Mouse (Mus musculus): ENCODE data around the gene Zfp609. TPM values are rescaled to one million over a fixed set of nuclear protein-coding genes. Genes with fewer than 3 reads are reported as not detected.

The Zfp609 gene
- total RNA-seq (2021) (10 to 100 TPM; 23.7 to 25.5 TPM), polyA plus RNA-seq (2012; rRNA removed) (8.7 and 8.9 TPM in 2 replicates)
- long read RNA-seq, result 0 reads

DNA sequence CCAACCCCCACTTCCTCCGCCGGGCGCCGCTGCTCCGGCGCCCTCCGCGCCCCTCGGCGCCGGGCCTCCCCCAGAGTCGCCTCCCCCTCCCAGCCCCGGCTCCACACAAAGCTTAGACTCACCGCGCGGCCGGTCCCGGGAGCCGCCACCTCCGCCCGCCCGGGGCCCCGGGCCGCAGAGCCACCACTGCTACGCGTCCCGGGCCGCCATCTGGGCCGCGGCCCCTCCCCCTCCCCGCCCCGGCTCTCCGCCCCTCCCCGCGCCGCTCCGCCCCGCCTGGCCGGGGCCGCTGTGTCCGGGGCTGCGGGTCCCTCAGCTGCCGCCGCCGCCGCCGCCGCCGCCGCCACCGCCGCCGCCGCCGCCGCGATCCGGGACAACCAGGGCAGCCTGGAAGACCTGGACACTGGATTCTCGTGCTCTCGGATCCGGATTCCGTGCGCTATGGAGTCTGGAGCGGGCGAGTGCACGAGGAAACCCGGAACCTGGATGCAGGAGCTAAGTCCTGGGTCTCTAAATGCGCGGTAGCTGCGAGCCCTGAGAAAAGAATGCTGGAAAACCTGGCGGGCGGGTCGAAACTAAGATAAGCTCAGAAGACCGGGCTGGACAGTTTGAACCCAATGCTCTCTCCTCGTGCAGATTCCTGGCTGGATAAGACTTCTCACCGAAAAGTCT lies at the start of gene Zfp609:
TSS of gene Zfp609 (minus strand) at position 221 of the 672 bp plus-strand sequence.
- peaks cover 17% of the 10 kb centered on the region for H3K4me1 ChIP-seq (ENCODE audit: control insufficient read depth, insufficient read depth, low read length)
- H3K79me2 ChIP-seq (replicated peaks; ENCODE audit: control insufficient read depth, insufficient read depth, low read length), result 0 out of 2 replicates have a peak, but pooled peaks cover 1% of the 10 kb centered on the region
- intact Hi-C loops (cut with DNase I), result loop anchor here (2.0 kb wide), 3 partner anchors 133 to 221 kb away; no protein-coding TSS in a partner anchor
- H3K27me3 ChIP-seq (ENCODE audit: control insufficient read depth, insufficient read depth, low read length), result no peaks in the 10 kb centered on the region
- peak within 1 kb of the TSS; percentile 88 for H3K27ac ChIP-seq
- peaks cover 20% of the 10 kb centered on the region for H3K36me3 ChIP-seq (ENCODE audit: control insufficient read depth, insufficient read depth, low read length)
- H3K9ac ChIP-seq (ENCODE audit: low read depth, low read length), result peak within 1 kb of the TSS; percentile 81
- under 1% methylated on average over 60 of the region's 76 CpGs for WGBS
- peak; percentile 94 to 99 for DNase-seq
- TF ChIP-seq POLR2A (IDR thresholded peaks at IDR 0.05; ENCODE audit: insufficient read depth, low read depth, low read length) (0 out of 2 replicates have a peak, but pooled peaks have one; percentile 23), CTCF (IDR thresholded peaks at IDR 0.05) (no peak), EP300 (IDR thresholded peaks at IDR 0.05; ENCODE audit: insufficient read depth, low read depth, low read length) (peak; percentile 78)
- H3K4me3 ChIP-seq, result peak within 1 kb of the TSS; percentile 66

DNA sequence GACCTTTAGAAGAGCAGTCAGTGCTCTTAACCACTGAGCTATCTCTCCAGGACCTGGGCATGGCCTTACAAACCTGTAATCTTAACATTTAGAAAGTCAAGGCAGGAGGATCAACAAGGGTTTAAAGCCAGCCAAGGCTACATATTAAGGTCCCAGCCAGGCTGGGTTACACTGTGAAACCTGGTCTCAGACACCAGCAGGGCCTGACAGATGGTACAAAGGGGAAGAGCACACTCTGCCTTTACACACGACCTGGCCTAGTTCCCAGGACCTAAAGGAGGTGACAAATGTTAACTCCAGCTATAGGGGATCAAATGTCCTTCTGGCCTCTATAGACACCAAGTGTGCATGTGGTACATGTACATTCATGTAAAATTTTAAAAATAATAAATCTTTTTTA lies 32.3 kb upstream of the Zfp609 start:
- Histone ChIP-seq H3K9ac (ENCODE audit: low read depth, low read length) (no peak overlapping the region), H3K27me3 (ENCODE audit: control insufficient read depth, insufficient read depth, low read length) (no peaks in the 10 kb centered on the region), H3K36me3 (ENCODE audit: control insufficient read depth, insufficient read depth, low read length) (no peaks in the 10 kb centered on the region), H3K4me3 (no peak overlapping the region), H3K4me1 (ENCODE audit: control insufficient read depth, insufficient read depth, low read length) (no peaks in the 10 kb centered on the region), H3K27ac (no peak overlapping the region), H3K79me2 (replicated peaks; ENCODE audit: control insufficient read depth, insufficient read depth, low read length) (no peaks in the 10 kb centered on the region)
- DNase-seq, result no peak
- WGBS, result 58% methylated on average over 1 of the region's 1 CpGs
- intact Hi-C loops (cut with DNase I), result no loop called here
- TF ChIP-seq CTCF (IDR thresholded peaks at IDR 0.05) (no peak), POLR2A (IDR thresholded peaks at IDR 0.05; ENCODE audit: insufficient read depth, low read depth, low read length) (no peak), EP300 (IDR thresholded peaks at IDR 0.05; ENCODE audit: insufficient read depth, low read depth, low read length) (no peak)

DNA sequence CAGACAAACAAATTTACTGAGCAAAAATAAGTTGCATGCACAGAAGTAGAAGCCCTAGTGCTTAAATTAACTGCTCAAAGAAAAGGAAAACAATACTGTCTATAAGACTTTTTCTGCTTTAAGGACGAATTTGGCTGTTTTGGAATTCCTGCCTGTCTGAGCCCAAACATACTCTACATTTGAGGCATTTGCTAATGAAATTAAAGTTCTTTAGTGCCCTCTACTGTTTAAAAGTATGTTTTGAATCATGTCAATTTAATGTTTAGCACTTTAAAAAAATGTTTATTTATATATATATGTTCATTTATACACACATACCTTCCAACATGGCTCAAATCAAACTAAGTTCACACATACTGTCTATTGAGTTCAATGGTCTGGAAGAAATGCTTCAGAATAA lies 22.8 kb upstream of the Zfp609 start:
- no peaks in the 10 kb centered on the region for H3K79me2 ChIP-seq (replicated peaks; ENCODE audit: control insufficient read depth, insufficient read depth, low read length)
- H3K9ac ChIP-seq (ENCODE audit: low read depth, low read length), result no peak overlapping the region
- no peak overlapping the region for H3K4me3 ChIP-seq
- H3K4me1 ChIP-seq (ENCODE audit: control insufficient read depth, insufficient read depth, low read length), result peaks cover 2% of the 10 kb centered on the region; the same call in 1 of the 2 replicates
- intact Hi-C loops (cut with DNase I), result loop anchor here (1.0 kb wide), 1 partner anchor 244 kb away; no protein-coding TSS in a partner anchor
- 36% methylated on average over 1 of the region's 1 CpGs for WGBS
- peaks cover 2% of the 10 kb centered on the region for H3K36me3 ChIP-seq (ENCODE audit: control insufficient read depth, insufficient read depth, low read length)
- H3K27ac ChIP-seq, result no peak overlapping the region
- H3K27me3 ChIP-seq (ENCODE audit: control insufficient read depth, insufficient read depth, low read length), result no peaks in the 10 kb centered on the region
- no peak for DNase-seq
- no peak for TF ChIP-seq POLR2A (IDR thresholded peaks at IDR 0.05; ENCODE audit: insufficient read depth, low read depth, low read length)
- peak; percentile 68 for TF ChIP-seq CTCF (IDR thresholded peaks at IDR 0.05)

DNA sequence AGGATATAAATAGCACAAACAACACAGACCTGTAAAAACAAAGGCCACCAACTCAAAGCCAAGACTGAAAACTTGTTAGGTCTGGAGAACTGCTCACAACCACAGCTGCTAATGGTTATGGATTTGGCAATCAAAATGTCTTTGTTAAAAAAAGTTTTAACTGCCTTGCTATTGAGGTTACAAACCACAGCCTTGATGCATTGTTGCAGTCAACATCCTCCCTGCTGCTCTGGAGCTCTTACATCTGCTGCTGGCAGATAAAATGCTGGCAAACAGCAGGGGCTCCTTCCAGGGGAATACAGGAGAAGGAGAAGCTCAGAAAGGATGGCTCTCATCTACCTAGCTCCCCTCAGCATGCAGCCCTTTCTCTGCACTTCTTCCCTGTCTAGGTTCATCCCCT lies 20.8 kb upstream of the Zfp609 start:
- Histone ChIP-seq H3K4me1 (ENCODE audit: control insufficient read depth, insufficient read depth, low read length) (peaks cover 7% of the 10 kb centered on the region), H3K79me2 (replicated peaks; ENCODE audit: control insufficient read depth, insufficient read depth, low read length) (no peaks in the 10 kb centered on the region), H3K4me3 (no peak overlapping the region), H3K36me3 (ENCODE audit: control insufficient read depth, insufficient read depth, low read length) (peaks cover 2% of the 10 kb centered on the region), H3K27me3 (ENCODE audit: control insufficient read depth, insufficient read depth, low read length) (no peaks in the 10 kb centered on the region), H3K27ac (no peak overlapping the region), H3K9ac (ENCODE audit: low read depth, low read length) (no peak overlapping the region)
- intact Hi-C loops (cut with DNase I), result loop anchor here (5.0 kb wide), 1 partner anchor 151 kb away; no protein-coding TSS in a partner anchor
- peak in 1 of 2 experiments; percentile 15 for DNase-seq
- TF ChIP-seq POLR2A (IDR thresholded peaks at IDR 0.05; ENCODE audit: insufficient read depth, low read depth, low read length) (no peak), CTCF (IDR thresholded peaks at IDR 0.05) (no peak), EP300 (IDR thresholded peaks at IDR 0.05; ENCODE audit: insufficient read depth, low read depth, low read length) (no peak)

DNA sequence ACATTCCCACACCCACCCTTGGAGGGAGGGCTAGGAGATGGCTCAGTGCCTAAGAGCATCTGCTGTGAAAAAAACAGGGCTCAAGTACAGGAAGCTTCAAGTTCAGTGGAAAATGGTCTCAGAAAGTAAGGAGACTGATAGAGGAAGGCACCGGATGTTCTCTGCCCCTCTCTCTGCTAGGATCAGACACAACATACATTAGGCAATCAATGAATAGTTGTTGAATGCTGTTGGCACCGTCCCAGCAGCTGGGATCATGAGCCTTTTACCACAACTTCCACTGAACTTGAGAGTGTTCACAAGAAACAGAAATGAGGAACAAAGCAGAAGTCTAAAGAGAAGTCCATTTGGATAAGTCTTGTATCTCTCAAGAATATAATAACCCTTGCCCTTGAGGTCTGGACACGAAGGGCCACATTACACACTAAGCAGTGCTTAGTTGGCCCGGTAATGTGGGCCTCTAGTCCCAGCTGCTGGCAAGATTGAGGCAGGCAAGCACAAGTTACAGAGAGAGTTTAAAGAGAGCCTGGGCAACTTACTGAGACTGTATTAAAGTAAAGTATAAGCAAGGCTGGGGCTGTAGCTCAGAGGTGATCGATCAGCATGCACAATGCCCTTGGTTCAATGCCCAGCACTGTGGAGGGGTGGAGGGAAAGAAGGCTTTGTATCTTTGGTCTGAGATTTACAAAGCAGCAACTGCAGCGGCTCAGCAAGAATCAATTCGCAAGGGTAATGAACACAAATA lies 17.2 kb upstream of the Zfp609 start:
- WGBS, result 56% methylated on average over 7 of the region's 7 CpGs
- intact Hi-C loops (cut with DNase I), result loop anchor here (5.0 kb wide), 1 partner anchor 147 kb away; no protein-coding TSS in a partner anchor
- no peak overlapping the region for H3K27ac ChIP-seq
- H3K9ac ChIP-seq (ENCODE audit: low read depth, low read length), result no peak overlapping the region
- no peak overlapping the region for H3K4me3 ChIP-seq
- H3K79me2 ChIP-seq (replicated peaks; ENCODE audit: control insufficient read depth, insufficient read depth, low read length), result no peaks in the 10 kb centered on the region
- DNase-seq, result peak in 1 of 2 experiments; percentile 45
- H3K27me3 ChIP-seq (ENCODE audit: control insufficient read depth, insufficient read depth, low read length), result no peaks in the 10 kb centered on the region
- H3K36me3 ChIP-seq (ENCODE audit: control insufficient read depth, insufficient read depth, low read length), result peaks cover 2% of the 10 kb centered on the region
- TF ChIP-seq CTCF (IDR thresholded peaks at IDR 0.05) (no peak), POLR2A (IDR thresholded peaks at IDR 0.05; ENCODE audit: insufficient read depth, low read depth, low read length) (no peak), EP300 (IDR thresholded peaks at IDR 0.05; ENCODE audit: insufficient read depth, low read depth, low read length) (no peak)
- H3K4me1 ChIP-seq (ENCODE audit: control insufficient read depth, insufficient read depth, low read length), result peaks cover 7% of the 10 kb centered on the region

Data from heart, adult 2 months (tissue).